Comparison of ENCODE assay signal across 13 mouse cellular contexts in the genomic region with DNA sequence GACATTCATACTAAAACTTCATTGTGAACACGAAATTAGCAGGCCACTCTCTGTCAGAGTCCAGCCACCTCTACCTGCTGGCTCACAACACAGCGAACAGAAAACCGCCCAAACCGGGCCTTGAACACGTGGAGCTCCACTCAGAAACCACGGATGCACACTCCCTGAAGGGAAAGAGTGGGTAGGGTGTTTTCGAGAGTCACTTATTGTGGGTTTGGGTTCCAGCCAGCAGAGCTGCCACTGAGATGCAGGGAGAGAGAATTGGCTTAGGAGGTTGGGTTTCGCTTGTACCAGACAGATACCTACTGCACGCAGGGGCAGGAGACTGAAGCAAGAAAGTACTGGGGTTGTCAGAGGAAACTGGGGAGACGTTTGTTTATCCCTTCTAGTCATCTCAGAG. TPM values are rescaled to one million over a fixed set of nuclear protein-coding genes. Genes with fewer than 3 reads are reported as not detected.
A peak's percentile ranks its signal among the peaks of the same experiment; 100 is the strongest.
DNase-seq lines count a peak whose midpoint lies in the region; ATAC-seq and TF ChIP-seq lines count a peak whose summit lies in the region.
"Had no signal": no experiment of that assay in that cellular context is flagged by ENCODE, and none has a peak within 500 bp of the region (broad histone marks: within the 10 kb centered on the region; RNA-seq: fewer than 3 reads in every experiment).

No protein-coding gene starts in this region.

- no peak overlapping the region for H3K4me2 ChIP-seq in kidney, embryonic 14.5 days (replicated peaks; ENCODE audit: low read depth, low read length)
- no peak overlapping the region for H3K4me2 ChIP-seq in neural tube, embryonic 13.5 days
- H3K4me2 ChIP-seq: liver, embryonic 15.5 days; midbrain, embryonic 12.5 days had no signal

- no peak overlapping the region for H3K9ac ChIP-seq in kidney, embryonic 14.5 days (ENCODE audit: low read depth, low read length)
- no peak overlapping the region for H3K9ac ChIP-seq in neural tube, embryonic 13.5 days
- H3K9ac ChIP-seq: liver, embryonic 15.5 days; midbrain, embryonic 12.5 days had no signal

- peaks cover 82% of the 10 kb centered on the region for H3K4me1 ChIP-seq in kidney, embryonic 14.5 days (ENCODE audit: control insufficient read depth, insufficient read depth, low read length)
- H3K4me1 ChIP-seq in neural tube, embryonic 13.5 days (replicated peaks), result peaks cover 79% of the 10 kb centered on the region

- no peak overlapping the region for H3K4me3 ChIP-seq in gastrocnemius, adult 2 months
- no peak overlapping the region for H3K4me3 ChIP-seq in kidney, embryonic 14.5 days (ENCODE audit: low read length)
- H3K4me3 ChIP-seq in neural tube, embryonic 13.5 days, result no peak overlapping the region
- H3K4me3 ChIP-seq: liver, embryonic 15.5 days; midbrain, embryonic 12.5 days had no signal

- 78% methylated on average over 10 of the region's 10 CpGs for WGBS in kidney, embryonic 14.5 days
- WGBS in neural tube, embryonic 13.5 days, result 87% methylated on average over 10 of the region's 10 CpGs

- no peak for DNase-seq in gastrocnemius, adult 2 months
- DNase-seq in gastrocnemius, postnatal 4 days (ENCODE audit: low spot score in 2 of 2), result no peak
- no peak for DNase-seq in kidney, adult 9 months
- DNase-seq in neural tube, embryonic 10.5 days (ENCODE audit: extremely low spot score, low spot score), result no peak
- no peak for DNase-seq in cerebellum, adult 11 months
- no peak for DNase-seq in frontal cortex, postnatal 25 days (ENCODE audit: low spot score in 2 of 2)
- DNase-seq: cerebellum, adult 8-10 months; retina, postnatal 1 day; thymus, adult 2 months had no signal

- intact Hi-C loops in gastrocnemius, adult 2 months (cut with DNase I), result loop anchor here (2.0 kb wide), 1 partner anchor 53 kb away; the partner anchor contains the start of gene Smad6

- no peak for TF ChIP-seq CTCF in gastrocnemius, adult 2 months (IDR thresholded peaks at IDR 0.05)

- H3K27me3 ChIP-seq in kidney, embryonic 14.5 days (ENCODE audit: control insufficient read depth, insufficient read depth, low read length), result no peaks in the 10 kb centered on the region
- H3K27me3 ChIP-seq in neural tube, embryonic 13.5 days, result no peaks in the 10 kb centered on the region
- H3K27me3 ChIP-seq: midbrain, embryonic 12.5 days had no signal

- no peak for ATAC-seq in kidney, embryonic 14.5 days (ENCODE audit: low FRiP score, low TSS enrichment)
- no peak for ATAC-seq in neural tube, embryonic 13.5 days (ENCODE audit: low read depth)

- H3K36me3 ChIP-seq in kidney, embryonic 14.5 days (ENCODE audit: control insufficient read depth, insufficient read depth, low read length), result peaks cover 5% of the 10 kb centered on the region; the same call in 1 of the 2 replicates
- H3K36me3 ChIP-seq in neural tube, embryonic 13.5 days, result no peaks in the 10 kb centered on the region
- H3K36me3 ChIP-seq: liver, embryonic 15.5 days; midbrain, embryonic 12.5 days had no signal

- no peaks in the 10 kb centered on the region for H3K9me3 ChIP-seq in kidney, embryonic 14.5 days (ENCODE audit: control insufficient read depth, low read length)
- no peaks in the 10 kb centered on the region for H3K9me3 ChIP-seq in neural tube, embryonic 13.5 days
- H3K9me3 ChIP-seq: liver, embryonic 15.5 days; midbrain, embryonic 12.5 days had no signal

- peak overlapping the region; percentile 75 for H3K27ac ChIP-seq in gastrocnemius, adult 2 months
- 0 out of 2 replicates have a peak overlapping the region, but pooled peaks have one; percentile 76 for H3K27ac ChIP-seq in kidney, embryonic 14.5 days (ENCODE audit: low read depth, low read length)
- peak overlapping the region; percentile 52; the same call in 1 of the 2 replicates for H3K27ac ChIP-seq in neural tube, embryonic 13.5 days (replicated peaks)
- H3K27ac ChIP-seq: liver, embryonic 15.5 days; midbrain, embryonic 12.5 days had no signal

RNA-seq across cellular contexts. Expression of gene Smad6, which starts 52.4 kb away (rescaled TPM):
- 1 to 10 TPM; 2.2 to 5.7 TPM for total RNA-seq in gastrocnemius, adult 2 months (2021)
- 1 to 10 TPM; 5.6 to 7.2 TPM for total RNA-seq in gastrocnemius, postnatal 4 days (2021)
- polyA plus RNA-seq in kidney, embryonic 14.5 days (2014; fragmentation: Nextera tagmentation; extraction: Ambion mirVana), result 12.2 and 14.3 TPM in 2 replicates
- polyA plus RNA-seq in neural tube, embryonic 13.5 days (2015; fragmentation: Nextera tagmentation; extraction: Ambion mirVana), result 3.8 and 4.1 TPM in 2 replicates
